In genomic region chr1:94503379-94504079, GRCm38 (mm10) we compare ENCODE assay signal across 16 mouse cellular contexts.
A peak's percentile ranks its signal among the peaks of the same experiment; 100 is the strongest.
DNase-seq lines count a peak whose midpoint lies in the region; ATAC-seq and TF ChIP-seq lines count a peak whose summit lies in the region.
"Had no signal": no experiment of that assay in that cellular context is flagged by ENCODE, and none has a peak within 500 bp of the region (broad histone marks: within the 10 kb centered on the region; RNA-seq: fewer than 3 reads in every experiment).

No protein-coding gene starts in this region.

- H3K4me2 ChIP-seq in forebrain, postnatal 0 days (ENCODE audit: low read depth), result no peak overlapping the region
- H3K4me2 ChIP-seq in midbrain, embryonic 16.5 days (ENCODE audit: low read length), result no peak overlapping the region
- H3K4me2 ChIP-seq: embryonic facial prominence, embryonic 15.5 days; liver, embryonic 13.5 days had no signal

- H3K4me3 ChIP-seq in forebrain, postnatal 0 days (ENCODE audit: low read depth, low read length), result no peak overlapping the region
- no peak overlapping the region for H3K4me3 ChIP-seq in midbrain, embryonic 16.5 days (ENCODE audit: low read depth, low read length)
- H3K4me3 ChIP-seq: embryonic facial prominence, embryonic 15.5 days; liver, embryonic 13.5 days had no signal

- H3K36me3 ChIP-seq in forebrain, postnatal 0 days (ENCODE audit: insufficient read depth), result no peaks in the 10 kb centered on the region
- H3K36me3 ChIP-seq in midbrain, embryonic 16.5 days (ENCODE audit: control insufficient read depth, insufficient read depth, low read length), result no peaks in the 10 kb centered on the region
- H3K36me3 ChIP-seq: embryonic facial prominence, embryonic 15.5 days; liver, embryonic 13.5 days had no signal

- H3K27ac ChIP-seq in forebrain, postnatal 0 days (ENCODE audit: low read depth, low read length), result peak overlapping the region; percentile 66; the same call in 1 of the 2 replicates
- no peak overlapping the region for H3K27ac ChIP-seq in midbrain, embryonic 16.5 days (ENCODE audit: low read length)
- H3K27ac ChIP-seq: embryonic facial prominence, embryonic 15.5 days; liver, embryonic 13.5 days; stomach, postnatal 0 days had no signal

- 15% methylated on average over 6 of the region's 6 CpGs for WGBS in forebrain, postnatal 0 days
- 43% methylated on average over 6 of the region's 6 CpGs for WGBS in midbrain, embryonic 16.5 days

- DNase-seq in left cerebral cortex, postnatal 4 days, result peak; percentile 2
- DNase-seq in left cerebral cortex, adult 8-10 months (ENCODE audit: low spot score in 2 of 2), result no peak
- peak; percentile 66 for DNase-seq in brain, embryonic 18.5 days (ENCODE audit: low read depth, low spot score)
- DNase-seq in forebrain, postnatal 0 days, result peak; percentile 72
- DNase-seq in adrenal gland, postnatal 25 days, result no peak
- no peak for DNase-seq in adrenal gland, adult 2 months
- DNase-seq in gastrocnemius, postnatal 14 days, result no peak
- DNase-seq: cerebellum, adult 18-20 months; kidney, adult 2 months; kidney, postnatal 36 days; liver, embryonic 13.5 days; lung, postnatal 10 days; thymus, postnatal 36 days had no signal

- intact Hi-C loops in left cerebral cortex, postnatal 4 days (cut with DNase I), result no loop called here
- intact Hi-C loops in gastrocnemius, postnatal 14 days (cut with DNase I; ENCODE audit: low total_unique reads), result no loop called here

- H3K4me1 ChIP-seq in forebrain, postnatal 0 days (ENCODE audit: insufficient read depth), result no peaks in the 10 kb centered on the region
- H3K4me1 ChIP-seq in midbrain, embryonic 16.5 days (ENCODE audit: control insufficient read depth, insufficient read depth, low read length), result no peaks in the 10 kb centered on the region
- H3K4me1 ChIP-seq: embryonic facial prominence, embryonic 15.5 days; liver, embryonic 13.5 days had no signal

- H3K27me3 ChIP-seq in forebrain, postnatal 0 days (ENCODE audit: insufficient read depth, low read length), result no peaks in the 10 kb centered on the region
- H3K27me3 ChIP-seq in midbrain, embryonic 16.5 days (ENCODE audit: control insufficient read depth, insufficient read depth, low read depth, low read length), result no peaks in the 10 kb centered on the region
- H3K27me3 ChIP-seq: embryonic facial prominence, embryonic 15.5 days; liver, embryonic 13.5 days had no signal

- ATAC-seq in forebrain, postnatal 0 days, result peak; percentile 65
- peak; percentile 77 for ATAC-seq in midbrain, embryonic 16.5 days

- no peak overlapping the region for H3K9ac ChIP-seq in forebrain, postnatal 0 days
- H3K9ac ChIP-seq in midbrain, embryonic 16.5 days (ENCODE audit: low read depth, low read length), result no peak overlapping the region
- H3K9ac ChIP-seq: embryonic facial prominence, embryonic 15.5 days; liver, embryonic 13.5 days had no signal

- no peak for TF ChIP-seq CTCF in forebrain, postnatal 0 days (IDR thresholded peaks at IDR 0.05; ENCODE audit: low read depth)

- H3K9me3 ChIP-seq in forebrain, postnatal 0 days (ENCODE audit: low read length), result no peaks in the 10 kb centered on the region
- H3K9me3 ChIP-seq in midbrain, embryonic 16.5 days (replicated peaks; ENCODE audit: control insufficient read depth, low read length, poor library complexity, severe bottlenecking), result no peaks in the 10 kb centered on the region
- H3K9me3 ChIP-seq: embryonic facial prominence, embryonic 15.5 days; liver, embryonic 13.5 days had no signal

Comparison
In these comparisons a context has a peak if more than half of its experiments do, and no peak if none do; other contexts are left out.
1. DNase-seq: peak in left cerebral cortex, postnatal 4 days (single experiment), brain, embryonic 18.5 days (single experiment) and forebrain, postnatal 0 days (single experiment); none in left cerebral cortex, adult 8-10 months (0 of 2), adrenal gland, postnatal 25 days (single experiment), adrenal gland, adult 2 months (single experiment) and gastrocnemius, postnatal 14 days (single experiment).